Mouse (Mus musculus) limb, embryonic 14.5 days (tissue): ENCODE measurements around the gene Prss8. TPM values are rescaled to one million over a fixed set of nuclear protein-coding genes. Genes with fewer than 3 reads are reported as not detected.

Experiments used
- ATAC-seq: fragments of 200-750 bp; cut with Nextera tagmentation; 2 replicates; pipeline ENCODE4 v1.8.0; 2017; ENCODE audit warnings: low read depth, moderate number of reproducible peaks, moderate TSS enrichment; ENCODE audit not compliant: low FRiP score
- DNase-seq: peaks from one replicate; pipeline ENCODE4 v3.0.0-alpha.2; 2015; ENCODE audit warnings: low spot score
- H3K27ac ChIP-seq: fragments of 300-500 bp; sonication (generic); replicated peaks from 2 replicates; pipeline ENCODE4 v1.5.1; 2014; ENCODE audit warnings: low read depth, mild to moderate bottlenecking, low read length, moderate library complexity, mixed read lengths
- H3K27me3 ChIP-seq: fragments of 300-500 bp; sonication (generic); 2 replicates; pipeline ENCODE4 v1.6.1; 2014; ENCODE audit warnings: low read length, mixed read lengths; ENCODE audit not compliant: control insufficient read depth, insufficient read depth
- H3K36me3 ChIP-seq: fragments of 300-500 bp; sonication (generic); 2 replicates; pipeline ENCODE4 v1.6.1; 2014; ENCODE audit warnings: mild to moderate bottlenecking, low read length, moderate library complexity, mixed read lengths; ENCODE audit not compliant: control insufficient read depth, insufficient read depth
- H3K4me1 ChIP-seq: fragments of 300-500 bp; sonication (generic); 2 replicates; pipeline ENCODE4 v1.6.1; 2014; ENCODE audit warnings: antibody characterized with exemption, low read length, mixed read lengths; ENCODE audit not compliant: control insufficient read depth, insufficient read depth
- H3K4me2 ChIP-seq: fragments of 300-500 bp; sonication (generic); replicated peaks from 2 replicates; pipeline ENCODE4 v1.6.1; 2014; ENCODE audit warnings: low read depth, mild to moderate bottlenecking, low read length, moderate library complexity; ENCODE audit not compliant: severe bottlenecking
- H3K4me3 ChIP-seq: fragments of 300-500 bp; sonication (generic); replicated peaks from 2 replicates; pipeline ENCODE4 v1.5.1; 2014; ENCODE audit warnings: low read length
- H3K9ac ChIP-seq: fragments of 300-500 bp; sonication (generic); 2 replicates; pipeline ENCODE4 v1.6.1; 2014; ENCODE audit warnings: mild to moderate bottlenecking, low read depth, low read length, moderate library complexity; ENCODE audit not compliant: severe bottlenecking
- H3K9me3 ChIP-seq: fragments of 300-500 bp; sonication (generic); 2 replicates; pipeline ENCODE4 v1.6.1; 2016; ENCODE audit warnings: low read length; ENCODE audit not compliant: control insufficient read depth
- POLR2A ChIP-seq: fragments of 200-500 bp; IDR thresholded peaks from 2 replicates; pipeline ENCODE4 v1.8.0; 2012; ENCODE audit warnings: inconsistent platforms, mild to moderate bottlenecking, moderate library complexity, borderline replicate concordance; ENCODE audit not compliant: insufficient read depth, insufficient read length; ENCODE audit errors: extremely low read depth
- WGBS: fragments of 180-500 bp; shearing (Covaris S2); extraction: QIAGEN DNeasy Blood & Tissue Kit; methylation state at CpG from one replicate; pipeline ENCODE4 v1.1.7; 2014; 5-methylcytosine and 5-hydroxymethylcytosine counted together
- polyA plus RNA-seq, 2 experiments: library from polyadenylated mRNA; depleted of rRNA in 1 of 2; stranded (reverse) in 1 of 2; unstranded in 1 of 2; fragments of >200 nt; fragmentation: Nextera tagmentation in 1 of 2; extraction: Ambion mirVana in 1 of 2; gene quantifications; 2 replicates each; pipeline versions ENCODE4 v1.2.1 to v1.2.3; 2012 to 2014

The Prss8 gene
- polyA plus RNA-seq, 2 experiments = 6.2 to 7.0 TPM

- Histone ChIP-seq H3K4me1 (0 out of 2 replicates have a peak, but pooled peaks cover 6% of the 10 kb centered on the region), H3K27me3 (no peaks in the 10 kb centered on the region), H3K4me2 (peak overlapping the region; percentile 67), H3K27ac (peak overlapping the region; percentile 81; the same call in 1 of the 2 replicates), H3K9ac (peak overlapping the region; percentile 62), H3K36me3 (peaks cover 53% of the 10 kb centered on the region), H3K4me3 (peak overlapping the region; percentile 58), H3K9me3 (no peaks in the 10 kb centered on the region)
- ATAC-seq (no peak), DNase-seq (no peak)
- 29% methylated on average over 4 of the region's 4 CpGs for WGBS
- TF ChIP-seq POLR2A = no peak
These were observed 17.0 kb downstream of the Prss8 start for GRCm38 (mm10) chr7:127912938-127913337.

- Histone ChIP-seq H3K9me3 (no peaks in the 10 kb centered on the region), H3K4me1 (0 out of 2 replicates have a peak, but pooled peaks cover 6% of the 10 kb centered on the region), H3K4me3 (peak within 1 kb of the TSS; percentile 58), H3K36me3 (peaks cover 54% of the 10 kb centered on the region), H3K27me3 (no peaks in the 10 kb centered on the region), H3K27ac (peak within 1 kb of the TSS; percentile 81), H3K9ac (peak within 1 kb of the TSS; percentile 62), H3K4me2 (peak within 1 kb of the TSS; percentile 67)
- DNase-seq (peak; percentile 93), ATAC-seq (peak; percentile 95)
- peak; percentile 62; the same call in 1 of the 2 replicates for TF ChIP-seq POLR2A
- WGBS = 2% methylated on average over 40 of the region's 40 CpGs
These were observed 17.6 kb downstream of the Prss8 start, which contains the start of gene Kat8 for GRCm38 (mm10) chr7:127912190-127912871. Kat8 (plus strand) TSS chr7:127912516.

- H3K4me1 ChIP-seq = peaks cover 10% of the 10 kb centered on the region; the same call in 1 of the 2 replicates
- H3K27ac ChIP-seq = no peak overlapping the region
- no peak for TF ChIP-seq POLR2A
- no peaks in the 10 kb centered on the region for H3K27me3 ChIP-seq
- H3K9me3 ChIP-seq = no peaks in the 10 kb centered on the region
- no peak for DNase-seq
- WGBS = 90% methylated on average over 4 of the region's 4 CpGs
- no peak overlapping the region for H3K4me2 ChIP-seq
- no peak overlapping the region for H3K9ac ChIP-seq
- ATAC-seq = no peak
- peaks cover 53% of the 10 kb centered on the region for H3K36me3 ChIP-seq
- H3K4me3 ChIP-seq = no peak overlapping the region
These were observed 21.2 kb downstream of the Prss8 start for GRCm38 (mm10) chr7:127908656-127909055.

- H3K4me1 ChIP-seq = peaks cover 7% of the 10 kb centered on the region; the same call in 1 of the 2 replicates
- no peak overlapping the region for H3K9ac ChIP-seq
- DNase-seq (no peak), ATAC-seq (no peak)
- no peak for TF ChIP-seq POLR2A
- peaks cover 53% of the 10 kb centered on the region for H3K36me3 ChIP-seq
- H3K4me2 ChIP-seq = no peak overlapping the region
- no peak overlapping the region for H3K27ac ChIP-seq
- H3K4me3 ChIP-seq = no peak overlapping the region
- H3K27me3 ChIP-seq = no peaks in the 10 kb centered on the region
- WGBS = 93% methylated on average over 12 of the region's 12 CpGs
- H3K9me3 ChIP-seq = no peaks in the 10 kb centered on the region
These were observed 22.0 kb downstream of the Prss8 start for GRCm38 (mm10) chr7:127907939-127908338.

GRCm38 (mm10) chr7:127903971-127904796, 25.7 kb downstream of the Prss8 start, which contains the start of gene Bckdk:
Bckdk (plus strand) TSS chr7:127904082.
- ATAC-seq (peak; percentile 89), DNase-seq (peak; percentile 90)
- H3K9ac ChIP-seq = peak within 1 kb of the TSS; percentile 80
- peaks cover 43% of the 10 kb centered on the region for H3K36me3 ChIP-seq
- peak within 1 kb of the TSS; percentile 78 for H3K4me3 ChIP-seq
- H3K9me3 ChIP-seq = no peaks in the 10 kb centered on the region
- peak; percentile 92; the same call in 1 of the 2 replicates for TF ChIP-seq POLR2A
- H3K4me2 ChIP-seq = peak within 1 kb of the TSS; percentile 85
- WGBS = 5% methylated on average over 38 of the region's 38 CpGs
- H3K27me3 ChIP-seq = no peaks in the 10 kb centered on the region
- peak within 1 kb of the TSS; percentile 87 for H3K27ac ChIP-seq
- peaks cover 5% of the 10 kb centered on the region; the same call in 1 of the 2 replicates for H3K4me1 ChIP-seq
